Mouse (Mus musculus): ENCODE results near the gene Sec14l3.
A peak's percentile ranks its signal among the peaks of the same experiment; 100 is the strongest.

Gene Sec14l3

GRCm38 (mm10) chr11:4053586-4053985, 11.1 kb upstream of the Sec14l3 start:
- DNase-seq (ENCODE audit: low read depth in 1 of 2, low spot score in 2 of 2), result peak in 1 of 2 experiments; percentile 31

GRCm38 (mm10) chr11:4060866-4061575, 3.6 kb upstream of the Sec14l3 start:
- no peak for DNase-seq (ENCODE audit: low read depth in 1 of 2, low spot score in 2 of 2)

- no peak for DNase-seq (ENCODE audit: low read depth in 1 of 2, low spot score in 2 of 2)
These were observed 2.1 kb upstream of the Sec14l3 start for GRCm38 (mm10) chr11:4062523-4062922.

- DNase-seq (ENCODE audit: low read depth in 1 of 2, low spot score in 2 of 2), result no peak
These were observed 1.7 kb upstream of the Sec14l3 start for GRCm38 (mm10) chr11:4062981-4063380.

- DNase-seq (ENCODE audit: low read depth in 1 of 2, low spot score in 2 of 2), result no peak
These were observed 5.0 kb downstream of the Sec14l3 start for GRCm38 (mm10) chr11:4069664-4070063.

GRCm38 (mm10) chr11:4076633-4077032, 12.0 kb downstream of the Sec14l3 start:
- DNase-seq (ENCODE audit: low read depth in 1 of 2, low spot score in 2 of 2), result no peak

- DNase-seq (ENCODE audit: low read depth in 1 of 2, low spot score in 2 of 2), result no peak
These were observed 13.8 kb downstream of the Sec14l3 start for GRCm38 (mm10) chr11:4078267-4078933.

- DNase-seq (ENCODE audit: low read depth in 1 of 2, low spot score in 2 of 2), result peak in 1 of 2 experiments; percentile 23
These were observed 15.6 kb downstream of the Sec14l3 start for GRCm38 (mm10) chr11:4080219-4080618.

- DNase-seq (ENCODE audit: low read depth in 1 of 2, low spot score in 2 of 2), result no peak
These were observed 18.9 kb downstream of the Sec14l3 start for GRCm38 (mm10) chr11:4083316-4084078.

GRCm38 (mm10) chr11:4086246-4086645, 21.6 kb downstream of the Sec14l3 start:
- no peak for DNase-seq (ENCODE audit: low read depth in 1 of 2, low spot score in 2 of 2)

- DNase-seq (ENCODE audit: low read depth in 1 of 2, low spot score in 2 of 2), result no peak
These were observed 22.6 kb downstream of the Sec14l3 start for GRCm38 (mm10) chr11:4087267-4087666.

GRCm38 (mm10) chr11:4093459-4094377, 29.1 kb downstream of the Sec14l3 start:
- DNase-seq (ENCODE audit: low read depth in 1 of 2, low spot score in 2 of 2), result no peak

- peak in 1 of 2 experiments; percentile 45 for DNase-seq (ENCODE audit: low read depth in 1 of 2, low spot score in 2 of 2)
These were observed 29.9 kb downstream of the Sec14l3 start for GRCm38 (mm10) chr11:4094378-4095170.

GRCm38 (mm10) chr11:4095171-4096053, 30.8 kb downstream of the Sec14l3 start, which contains the start of gene Mtfp1:
Gene Mtfp1, minus strand, starts transcription at chr11:4095445.
- no peak for DNase-seq (ENCODE audit: low read depth in 1 of 2, low spot score in 2 of 2)

GRCm38 (mm10) chr11:4096054-4096984, 31.7 kb downstream of the Sec14l3 start:
- peak; percentile 87 to 88 for DNase-seq (ENCODE audit: low read depth in 1 of 2, low spot score in 2 of 2)

- no peak for DNase-seq (ENCODE audit: low read depth in 1 of 2, low spot score in 2 of 2)
These were observed 32.5 kb downstream of the Sec14l3 start for GRCm38 (mm10) chr11:4097091-4097621.

GRCm38 (mm10) chr11:4098120-4098519, 33.5 kb downstream of the Sec14l3 start:
- no peak for DNase-seq (ENCODE audit: low read depth in 1 of 2, low spot score in 2 of 2)

GRCm38 (mm10) chr11:4098816-4099215, 34.2 kb downstream of the Sec14l3 start:
- DNase-seq (ENCODE audit: low read depth in 1 of 2, low spot score in 2 of 2), result no peak

Measured in monocyte, adult 2 months (primary cell).